Mouse (Mus musculus) ES-E14 (cell line): Measurements from ENCODE around the gene Ccni. TPM values are rescaled to one million over a fixed set of nuclear protein-coding genes. Genes with fewer than 3 reads are reported as not detected.

Experiments used
- DNase-seq: peaks from one replicate; pipeline ENCODE4 v3.0.0-alpha.2; 2013; ENCODE audit warnings: low read depth, low spot score
- H3K27ac ChIP-seq: 2 replicates; pipeline ENCODE4 v1.5.1; 2012; ENCODE audit warnings: low read depth, mild to moderate bottlenecking, low read length, moderate library complexity, mixed read lengths; ENCODE audit not compliant: poor library complexity, insufficient read depth, severe bottlenecking
- H3K36me3 ChIP-seq: 2 replicates; pipeline ENCODE4 v1.6.1; 2012; ENCODE audit warnings: mild to moderate bottlenecking, low read length, moderate library complexity, mixed read lengths; ENCODE audit not compliant: control insufficient read depth, poor library complexity, insufficient read depth, severe bottlenecking
- H3K4me1 ChIP-seq, 2 experiments: fragments of 150-350 bp in 1 of 2; sonication (generic) in 1 of 2; 2 replicates each; pipeline ENCODE4 v1.6.1; 2012; ENCODE audit warnings: low read length in 2 of 2, mild to moderate bottlenecking in 1 of 2, mixed read lengths in 1 of 2; ENCODE audit not compliant: control insufficient read depth in 2 of 2, insufficient read depth in 2 of 2, poor library complexity in 1 of 2
- H3K4me3 ChIP-seq, 2 experiments: fragments of 150-350 bp in 1 of 2; sonication (generic) in 1 of 2; 2 replicates each; pipeline ENCODE4 v1.5.1; 2012; ENCODE audit warnings: low read length in 2 of 2, low read depth in 1 of 2, mild to moderate bottlenecking in 1 of 2, mixed read lengths in 1 of 2; ENCODE audit not compliant: insufficient read depth in 1 of 2, poor library complexity in 1 of 2, severe bottlenecking in 1 of 2
- H3K9ac ChIP-seq: 2 replicates; pipeline ENCODE4 v1.6.1; 2012; ENCODE audit warnings: low read depth, mild to moderate bottlenecking, low read length, mixed read lengths; ENCODE audit not compliant: poor library complexity, insufficient read depth, severe bottlenecking
- H3K9me3 ChIP-seq: fragments of 150-350 bp; sonication (generic); 2 replicates; pipeline ENCODE4 v1.6.1; 2012; ENCODE audit warnings: low read depth, mild to moderate bottlenecking, low read length; ENCODE audit not compliant: control insufficient read depth, insufficient read depth
- CHD2 ChIP-seq: IDR thresholded peaks from 2 replicates; pipeline ENCODE4 v1.6.1; 2014; ENCODE audit warnings: mild to moderate bottlenecking, low read depth, low read length, inconsistent platforms
- HCFC1 ChIP-seq: IDR thresholded peaks from 2 replicates; pipeline ENCODE4 v1.6.1; 2012; ENCODE audit warnings: low read length, inconsistent platforms, borderline replicate concordance; ENCODE audit not compliant: insufficient read depth
- MAFK ChIP-seq: IDR thresholded peaks from 2 replicates; pipeline ENCODE4 v1.6.1; 2014; ENCODE audit warnings: mild to moderate bottlenecking, low read depth, low read length, inconsistent platforms; ENCODE audit not compliant: insufficient read depth
- ZC3H11A ChIP-seq: IDR thresholded peaks from 2 replicates; pipeline ENCODE4 v1.6.1; 2012; ENCODE audit warnings: low read depth, mild to moderate bottlenecking, inconsistent platforms, low read length, borderline replicate concordance
- ZNF384 ChIP-seq: IDR thresholded peaks from 2 replicates; pipeline ENCODE4 v1.6.1; 2012; ENCODE audit warnings: low read depth, low read length, inconsistent platforms
- in situ Hi-C, 2 experiments: fragments of 600-800 bp; cut with MboI; formaldehyde crosslinking; loops; one replicate each; pipeline ENCODE4 v1.15.1; 2025; ENCODE audit warnings: low sequenced_read_pairs in 2 of 2, inconsistent platforms in 1 of 2; ENCODE audit not compliant: unreplicated experiment in 2 of 2
- total RNA-seq: library from RNA; depleted of rRNA; stranded (reverse); fragments of 300-350 nt; gene quantifications from 2 replicates; pipeline ENCODE4 v1.2.3, GENCODE M21; 2012

Gene Ccni
- total RNA-seq, 1 experiment: 46.5 TPM

GRCm38 (mm10) chr5:93145504-93145903 is 60.8 kb downstream of the Ccni start:
- Histone ChIP-seq H3K36me3 (peaks cover 42% of the 10 kb centered on the region), H3K9me3 (no peaks in the 10 kb centered on the region), H3K4me1 (peaks cover 0 to 2% of the 10 kb centered on the region in 2 experiments; a peak in 1 of 4 replicates), H3K27ac (no peak overlapping the region), H3K9ac (no peak overlapping the region), H3K4me3 (no peak overlapping the region)
- TF ChIP-seq ZC3H11A (no peak), HCFC1 (no peak), CHD2 (no peak), ZNF384 (no peak), MAFK (no peak)
- in situ Hi-C loops: no loop called here
- no peak for DNase-seq

- DNase-seq: no peak
- Histone ChIP-seq H3K36me3 (peaks cover 37% of the 10 kb centered on the region), H3K27ac (no peak overlapping the region), H3K9ac (no peak overlapping the region), H3K4me3 (no peak overlapping the region), H3K4me1 (peaks cover 0 to 2% of the 10 kb centered on the region in 2 experiments; a peak in 1 of 4 replicates), H3K9me3 (no peaks in the 10 kb centered on the region)
- in situ Hi-C loops: no loop called here
- TF ChIP-seq MAFK (no peak), ZNF384 (no peak), HCFC1 (no peak), CHD2 (no peak), ZC3H11A (no peak)
These were observed 61.4 kb downstream of the Ccni start for GRCm38 (mm10) chr5:93144874-93145273.

DNA sequence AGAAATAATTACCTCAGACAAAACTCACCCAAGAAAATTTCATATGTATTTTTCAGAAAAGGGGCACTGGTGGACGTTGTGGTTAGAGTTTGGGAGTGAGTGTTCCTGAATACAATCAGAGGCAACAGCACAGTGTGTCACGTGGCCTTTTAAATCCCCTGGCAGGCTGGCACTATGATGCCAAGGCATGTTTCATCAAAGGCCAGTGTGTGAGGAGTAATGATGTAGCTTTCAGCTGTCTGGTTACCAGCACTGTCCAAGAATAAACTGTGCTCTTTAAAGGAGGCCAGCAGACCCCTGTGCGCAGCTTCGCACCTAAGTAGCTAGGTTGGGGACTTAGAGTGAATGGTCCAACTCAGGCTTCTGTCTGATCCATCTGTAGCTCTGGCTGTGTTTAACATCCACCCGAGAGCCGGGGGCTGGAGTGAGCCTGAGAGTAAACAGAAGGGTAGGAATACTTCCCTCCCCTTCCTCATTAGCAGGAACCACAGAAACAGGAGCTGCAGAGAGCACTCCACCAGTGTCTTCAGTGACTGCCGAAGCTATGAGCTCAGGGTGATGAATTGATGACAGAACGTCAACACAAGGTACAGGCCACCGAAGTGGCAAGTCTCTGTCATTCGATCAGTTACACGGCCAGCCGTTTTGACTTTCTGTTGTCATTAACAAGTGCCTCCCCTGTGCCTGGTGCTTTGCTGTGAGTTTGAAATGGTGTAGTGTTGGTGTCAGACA is 62.8 kb downstream of the Ccni start:
- in situ Hi-C loops: no loop called here
- Histone ChIP-seq H3K9ac (no peak overlapping the region), H3K9me3 (no peaks in the 10 kb centered on the region), H3K4me3 (no peak overlapping the region), H3K36me3 (peaks cover 39% of the 10 kb centered on the region), H3K4me1 (peaks cover 0 to 2% of the 10 kb centered on the region in 2 experiments; a peak in 1 of 4 replicates), H3K27ac (no peak overlapping the region)
- TF ChIP-seq MAFK (no peak), ZNF384 (no peak), CHD2 (no peak), ZC3H11A (no peak), HCFC1 (no peak)
- DNase-seq: no peak

GRCm38 (mm10) chr5:93140747-93141146 is 65.5 kb downstream of the Ccni start:
- DNase-seq: no peak
- no peak for TF ChIP-seq MAFK
- H3K4me3 ChIP-seq: no peak overlapping the region
- no peak overlapping the region for H3K27ac ChIP-seq
- peaks cover 29% of the 10 kb centered on the region for H3K36me3 ChIP-seq
- in situ Hi-C loops: no loop called here
- peaks cover 0 to under 1% of the 10 kb centered on the region in 2 experiments; a peak in 1 of 4 replicates for H3K4me1 ChIP-seq
- H3K9ac ChIP-seq: no peak overlapping the region
- no peaks in the 10 kb centered on the region for H3K9me3 ChIP-seq

DNA sequence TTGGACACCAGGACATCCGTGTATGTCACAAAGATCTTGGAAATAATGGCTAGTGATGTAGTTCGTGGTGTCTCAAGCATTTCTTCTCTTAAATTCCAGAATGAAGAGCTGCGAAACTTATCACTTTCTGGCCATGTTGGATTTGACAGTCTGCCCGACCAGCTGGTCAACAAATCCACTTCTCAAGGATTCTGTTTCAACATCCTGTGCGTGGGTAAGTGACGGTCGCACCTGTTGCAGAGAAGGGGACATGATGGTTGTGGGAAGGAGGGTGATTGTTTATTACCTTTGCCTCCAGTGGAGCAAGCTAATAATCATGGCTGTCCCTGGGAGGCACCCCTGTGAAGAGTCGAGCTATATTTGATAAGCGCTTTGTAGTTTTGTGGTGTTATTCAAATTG is 66.9 kb downstream of the Ccni start:
- Histone ChIP-seq H3K4me1 (peaks cover 0 to 4% of the 10 kb centered on the region in 2 experiments; a peak in 1 of 4 replicates), H3K4me3 (no peak overlapping the region), H3K27ac (no peak overlapping the region), H3K36me3 (peaks cover 22% of the 10 kb centered on the region), H3K9me3 (no peaks in the 10 kb centered on the region), H3K9ac (no peak overlapping the region)
- in situ Hi-C loops: no loop called here
- TF ChIP-seq ZNF384: no peak
- no peak for TF ChIP-seq MAFK
- no peak for TF ChIP-seq HCFC1
- TF ChIP-seq ZC3H11A: no peak
- TF ChIP-seq CHD2: no peak
- no peak for DNase-seq
